Mouse (Mus musculus) neural tube, embryonic 14.5 days (tissue): Measurements from ENCODE around the gene Nsun5. TPM values are rescaled to one million over a fixed set of nuclear protein-coding genes. Genes with fewer than 3 reads are reported as not detected.

Source experiments
- ATAC-seq: fragments of 200-750 bp; cut with Nextera tagmentation; 2 replicates; pipeline ENCODE4 v1.8.0; 2017; ENCODE audit warnings: low read depth, mild to moderate bottlenecking, moderate TSS enrichment, moderate library complexity
- H3K27ac ChIP-seq: fragments of 300-500 bp; sonication (generic); 2 replicates; pipeline ENCODE4 v1.5.1; 2014; ENCODE audit warnings: low read depth, mild to moderate bottlenecking, control low read depth, low read length, moderate library complexity, mixed read lengths
- H3K27me3 ChIP-seq: fragments of 300-500 bp; sonication (generic); 2 replicates; pipeline ENCODE4 v1.6.1; 2014; ENCODE audit warnings: low read length; ENCODE audit not compliant: control insufficient read depth, insufficient read depth
- H3K36me3 ChIP-seq: fragments of 300-500 bp; sonication (generic); 2 replicates; pipeline ENCODE4 v1.6.1; 2014; ENCODE audit warnings: low read length, mixed read lengths; ENCODE audit not compliant: control insufficient read depth, insufficient read depth
- H3K4me1 ChIP-seq: fragments of 300-500 bp; sonication (generic); 2 replicates; pipeline ENCODE4 v1.6.1; 2014; ENCODE audit warnings: low read length; ENCODE audit not compliant: control insufficient read depth, insufficient read depth
- H3K4me2 ChIP-seq: fragments of 300-500 bp; sonication (generic); 2 replicates; pipeline ENCODE4 v1.6.1; 2014; ENCODE audit warnings: mild to moderate bottlenecking, low read depth, low read length, control low read depth
- H3K4me3 ChIP-seq: fragments of 300-500 bp; sonication (generic); 2 replicates; pipeline ENCODE4 v1.5.1; 2014; ENCODE audit warnings: low read depth, low read length, control low read depth, mixed read lengths
- H3K9ac ChIP-seq: fragments of 300-500 bp; sonication (generic); replicated peaks from 2 replicates; pipeline ENCODE4 v1.6.1; 2014; ENCODE audit warnings: low read depth, mild to moderate bottlenecking, control low read depth, low read length, mixed read lengths
- H3K9me3 ChIP-seq: fragments of 300-500 bp; sonication (generic); 2 replicates; pipeline ENCODE4 v1.6.1; 2016; ENCODE audit warnings: low read length; ENCODE audit not compliant: control insufficient read depth
- WGBS: fragments of 180-500 bp; shearing (Covaris S2); extraction: QIAGEN DNeasy Blood & Tissue Kit; methylation state at CpG from one replicate; pipeline ENCODE4 v1.1.7; 2014; 5-methylcytosine and 5-hydroxymethylcytosine counted together
- polyA plus RNA-seq: library from polyadenylated mRNA; unstranded; fragments of >200 nt; fragmentation: Nextera tagmentation; extraction: Ambion mirVana; gene quantifications from 2 replicates; pipeline ENCODE4 v1.2.1, GENCODE M21; 2014

Gene Nsun5
- polyA plus RNA-seq, 1 experiment from 2014 or later = 22.8 TPM

DNA sequence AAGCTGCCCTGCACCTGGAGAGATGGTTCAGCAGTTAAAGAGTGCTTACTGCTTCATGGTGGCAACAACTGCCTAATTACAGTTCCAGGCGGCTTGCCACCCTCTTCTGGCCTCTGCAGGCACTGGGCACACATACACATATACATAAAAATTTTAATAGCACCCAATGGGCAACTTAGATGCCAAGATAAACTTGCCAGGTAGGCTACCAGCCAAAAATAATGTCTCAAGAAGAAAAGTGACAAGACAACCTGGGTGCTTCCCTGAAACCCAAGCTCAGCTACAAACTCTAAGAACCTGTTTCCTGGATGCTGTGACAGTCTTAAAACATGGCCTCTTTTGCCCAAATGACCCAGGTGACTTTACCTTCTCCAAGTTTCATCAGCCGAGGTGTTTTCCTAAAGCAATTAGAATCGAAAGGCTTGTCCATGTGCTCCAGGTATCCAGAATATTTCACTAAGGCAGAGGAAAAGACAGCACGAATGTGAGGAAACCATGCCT is 22.2 kb upstream of the Nsun5 start:
- H3K9ac ChIP-seq = no peak overlapping the region
- no peaks in the 10 kb centered on the region for H3K27me3 ChIP-seq
- H3K9me3 ChIP-seq = no peaks in the 10 kb centered on the region; the same call in 1 of the 2 replicates
- H3K4me2 ChIP-seq = no peak overlapping the region
- 72% methylated on average over 4 of the region's 4 CpGs for WGBS
- ATAC-seq = no peak
- H3K4me3 ChIP-seq = no peak overlapping the region
- H3K36me3 ChIP-seq = no peaks in the 10 kb centered on the region
- H3K27ac ChIP-seq = no peak overlapping the region
- H3K4me1 ChIP-seq = no peaks in the 10 kb centered on the region

DNA sequence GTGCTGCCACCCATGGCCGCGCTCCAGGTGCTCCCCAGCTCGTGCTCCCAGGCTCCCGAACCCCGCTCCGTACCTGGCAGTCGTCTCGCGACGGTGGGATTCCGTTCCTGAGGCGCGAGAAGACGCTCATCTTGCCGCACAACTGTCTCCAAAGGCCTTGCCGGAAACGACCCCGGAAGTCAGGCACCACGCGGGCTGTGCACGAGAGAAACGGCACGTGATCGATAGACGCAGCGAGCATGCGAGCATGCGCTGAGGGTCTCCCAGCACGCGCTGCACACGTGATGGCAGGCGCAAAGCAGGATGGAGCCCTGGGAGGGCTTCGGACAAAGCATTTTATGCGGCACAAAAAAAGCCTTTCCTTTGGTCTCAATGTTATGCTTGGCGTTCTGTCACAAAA is 19.9 kb upstream of the Nsun5 start, which contains the start of gene Fkbp6:
Gene Fkbp6 (minus strand): TSS at position 183 of the 400 bp plus-strand sequence.
- WGBS = 90% methylated on average over 35 of the region's 35 CpGs
- no peak for ATAC-seq
- Histone ChIP-seq H3K4me1 (no peaks in the 10 kb centered on the region), H3K9me3 (no peaks in the 10 kb centered on the region; the same call in 1 of the 2 replicates), H3K9ac (no peak within 1 kb of the TSS), H3K4me2 (no peak within 1 kb of the TSS), H3K4me3 (no peak within 1 kb of the TSS), H3K27ac (no peak within 1 kb of the TSS), H3K27me3 (no peaks in the 10 kb centered on the region), H3K36me3 (no peaks in the 10 kb centered on the region)

DNA sequence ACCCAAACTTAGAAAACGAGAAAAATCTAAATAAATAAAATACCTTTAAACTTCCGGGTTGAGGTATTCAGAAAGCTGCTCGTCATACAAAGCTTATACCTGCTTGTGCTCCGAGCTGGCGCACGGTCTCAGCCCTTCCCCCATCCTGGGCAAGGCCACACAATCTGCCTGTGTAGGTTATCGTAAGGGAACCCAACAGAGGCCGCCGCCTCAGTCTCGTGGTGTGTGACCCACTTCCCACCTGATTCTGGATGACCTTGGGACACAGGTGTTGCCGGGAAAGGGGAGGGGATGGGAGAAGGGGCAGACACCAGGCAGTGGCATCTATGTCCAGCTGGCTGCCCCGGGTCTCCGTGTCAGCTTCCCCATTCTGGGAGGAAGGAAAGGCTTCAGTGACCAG is 18.1 kb upstream of the Nsun5 start:
- Histone ChIP-seq H3K4me2 (no peak overlapping the region), H3K9ac (no peak overlapping the region), H3K9me3 (no peaks in the 10 kb centered on the region; the same call in 1 of the 2 replicates), H3K27me3 (no peaks in the 10 kb centered on the region), H3K4me3 (no peak overlapping the region), H3K27ac (no peak overlapping the region), H3K4me1 (no peaks in the 10 kb centered on the region), H3K36me3 (no peaks in the 10 kb centered on the region)
- ATAC-seq = no peak
- WGBS = 86% methylated on average over 13 of the region's 13 CpGs

DNA sequence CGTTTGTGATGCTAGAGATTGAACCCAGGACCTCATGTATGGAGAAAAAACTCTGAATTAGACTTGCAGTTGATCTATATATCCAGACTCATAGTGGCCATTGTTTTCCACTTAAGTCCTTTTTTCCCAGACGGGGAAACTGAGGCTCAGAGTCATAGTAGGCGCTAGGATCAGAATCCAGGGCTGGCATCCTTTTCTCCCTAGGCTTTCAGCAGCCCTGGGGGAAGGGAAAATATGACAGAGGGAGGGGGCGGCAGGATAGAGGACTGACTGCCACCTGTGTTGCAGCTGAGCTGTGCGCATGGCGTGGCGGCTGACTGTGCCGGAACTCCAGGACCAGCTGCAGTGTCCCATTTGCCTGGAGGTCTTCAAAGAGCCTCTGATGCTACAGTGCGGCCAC is 16.8 kb upstream of the Nsun5 start, which contains the start of gene Trim50:
Gene Trim50 (plus strand): TSS at position 301 of the 400 bp plus-strand sequence.
- Histone ChIP-seq H3K9ac (no peak within 1 kb of the TSS), H3K36me3 (no peaks in the 10 kb centered on the region), H3K27me3 (no peaks in the 10 kb centered on the region), H3K4me2 (no peak within 1 kb of the TSS), H3K4me1 (no peaks in the 10 kb centered on the region), H3K27ac (no peak within 1 kb of the TSS), H3K9me3 (no peaks in the 10 kb centered on the region; the same call in 1 of the 2 replicates), H3K4me3 (no peak within 1 kb of the TSS)
- 62% methylated on average over 9 of the region's 9 CpGs for WGBS
- ATAC-seq = no peak

DNA sequence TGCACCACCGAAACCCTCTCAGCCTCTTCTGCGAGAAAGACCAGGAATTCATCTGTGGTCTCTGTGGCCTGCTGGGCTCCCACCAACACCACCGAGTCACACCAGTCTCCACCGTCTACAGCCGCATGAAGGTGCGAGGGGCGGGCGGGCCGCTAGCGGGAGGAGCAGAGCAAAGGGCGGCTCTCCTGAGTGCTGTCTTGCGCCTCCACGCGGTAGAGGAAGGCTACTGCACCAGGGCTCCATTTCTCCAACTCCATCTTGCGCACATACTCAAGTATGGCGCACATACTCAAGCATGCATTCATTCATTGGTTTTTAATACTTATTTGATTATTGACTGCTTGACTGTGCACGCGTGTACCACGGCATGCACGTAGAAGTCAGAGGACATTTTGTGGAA is 16.2 kb upstream of the Nsun5 start:
- Histone ChIP-seq H3K4me2 (no peak overlapping the region), H3K27me3 (no peaks in the 10 kb centered on the region), H3K4me1 (no peaks in the 10 kb centered on the region), H3K27ac (no peak overlapping the region), H3K4me3 (no peak overlapping the region), H3K9ac (no peak overlapping the region), H3K36me3 (no peaks in the 10 kb centered on the region), H3K9me3 (no peaks in the 10 kb centered on the region; the same call in 1 of the 2 replicates)
- 16% methylated on average over 20 of the region's 20 CpGs for WGBS
- ATAC-seq = no peak

DNA sequence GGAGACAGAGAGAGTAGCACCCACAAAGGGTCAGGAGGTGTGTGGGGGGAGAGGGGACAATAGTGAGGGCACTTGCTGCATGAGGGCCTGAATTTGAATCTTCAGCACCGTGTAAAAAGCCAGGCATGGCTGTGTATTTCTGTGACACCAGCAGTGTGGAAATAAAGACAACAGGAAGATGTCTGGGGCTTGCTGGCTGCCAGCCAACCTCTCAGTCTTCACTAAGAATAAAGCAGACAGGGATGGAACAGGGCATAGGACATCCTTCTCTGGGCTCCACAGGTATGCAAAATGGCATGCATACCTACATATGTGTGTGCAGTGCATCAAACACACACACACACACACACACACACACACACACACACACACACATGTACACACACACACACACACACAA is 13.7 kb upstream of the Nsun5 start:
- Histone ChIP-seq H3K4me3 (no peak overlapping the region), H3K4me2 (no peak overlapping the region), H3K36me3 (no peaks in the 10 kb centered on the region), H3K27me3 (no peaks in the 10 kb centered on the region), H3K9me3 (no peaks in the 10 kb centered on the region), H3K9ac (no peak overlapping the region), H3K27ac (no peak overlapping the region), H3K4me1 (no peaks in the 10 kb centered on the region)
- 41% methylated on average over 1 of the region's 1 CpGs for WGBS
- ATAC-seq = no peak

DNA sequence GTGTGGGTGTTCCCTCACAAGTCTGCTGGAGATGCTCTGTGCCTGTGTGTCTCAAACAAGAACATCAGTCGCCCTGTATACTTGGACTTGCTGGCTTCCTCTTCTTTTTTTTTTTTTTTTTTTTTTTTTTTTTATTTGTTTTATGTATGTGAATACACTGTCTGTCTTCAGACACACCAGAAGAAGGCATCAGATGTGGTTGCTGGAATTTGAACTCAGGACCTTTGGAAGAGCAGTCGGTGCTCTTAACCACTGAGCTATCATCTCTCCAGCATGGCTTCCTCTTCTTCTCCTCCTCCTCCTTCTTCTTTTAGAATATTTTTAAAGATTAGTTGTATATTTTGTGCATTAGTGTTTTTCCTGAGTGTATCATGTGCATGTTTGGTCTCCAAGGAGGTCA is 12.2 kb upstream of the Nsun5 start:
- H3K9me3 ChIP-seq = no peaks in the 10 kb centered on the region
- H3K4me1 ChIP-seq = no peaks in the 10 kb centered on the region
- H3K4me2 ChIP-seq = no peak overlapping the region
- no peak overlapping the region for H3K27ac ChIP-seq
- no peaks in the 10 kb centered on the region for H3K27me3 ChIP-seq
- H3K4me3 ChIP-seq = no peak overlapping the region
- no peak for ATAC-seq
- no peaks in the 10 kb centered on the region for H3K36me3 ChIP-seq
- WGBS = 89% methylated on average over 2 of the region's 2 CpGs
- no peak overlapping the region for H3K9ac ChIP-seq

DNA sequence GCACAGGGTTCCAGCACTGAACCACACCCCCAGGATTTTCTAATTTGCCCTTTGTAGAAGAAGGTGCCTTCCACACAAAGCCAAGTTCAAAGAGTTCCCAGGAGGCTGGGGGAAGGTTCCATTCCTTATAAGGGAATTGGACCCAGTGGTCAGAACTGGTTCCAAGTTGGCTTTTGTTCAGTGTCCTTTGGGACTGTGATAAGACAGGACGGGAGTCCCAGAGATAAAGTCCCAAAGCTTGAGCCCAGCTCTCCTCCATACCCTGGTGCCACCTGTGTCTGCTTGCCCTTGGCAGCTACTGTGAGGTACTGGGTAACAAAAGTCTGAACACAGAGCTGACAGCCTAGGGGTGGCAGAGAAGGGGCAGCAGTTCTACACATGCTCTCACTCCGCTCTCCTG is 10.0 kb upstream of the Nsun5 start:
- no peak overlapping the region for H3K9ac ChIP-seq
- no peaks in the 10 kb centered on the region for H3K36me3 ChIP-seq
- 93% methylated on average over 2 of the region's 2 CpGs for WGBS
- no peaks in the 10 kb centered on the region for H3K9me3 ChIP-seq
- no peak for ATAC-seq
- H3K27me3 ChIP-seq = no peaks in the 10 kb centered on the region
- H3K4me2 ChIP-seq = no peak overlapping the region
- no peaks in the 10 kb centered on the region for H3K4me1 ChIP-seq
- H3K4me3 ChIP-seq = no peak overlapping the region
- H3K27ac ChIP-seq = no peak overlapping the region

DNA sequence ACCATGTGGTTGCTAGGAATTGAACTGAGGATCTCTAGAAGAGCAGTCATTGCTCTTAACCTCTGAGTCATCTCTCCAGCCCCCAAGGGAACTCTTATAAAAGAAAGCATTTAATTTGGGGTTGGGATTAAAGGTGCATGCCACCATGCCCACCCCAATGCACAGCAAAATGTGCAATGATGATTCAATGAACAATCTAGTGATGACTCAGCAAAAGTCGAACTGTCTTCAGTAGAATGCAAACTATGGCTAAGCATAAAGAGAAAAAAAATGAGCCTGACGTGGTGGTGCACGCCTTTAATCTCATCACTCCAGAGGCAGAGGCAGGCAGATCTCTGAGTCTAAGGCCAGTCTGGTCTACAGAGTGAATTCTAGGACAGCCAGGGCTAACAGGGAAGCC is 7.2 kb upstream of the Nsun5 start:
- no peak for ATAC-seq
- no peak overlapping the region for H3K9ac ChIP-seq
- H3K27me3 ChIP-seq = no peaks in the 10 kb centered on the region
- no peaks in the 10 kb centered on the region for H3K9me3 ChIP-seq
- 94% methylated on average over 3 of the region's 3 CpGs for WGBS
- H3K27ac ChIP-seq = no peak overlapping the region
- no peaks in the 10 kb centered on the region for H3K36me3 ChIP-seq
- no peaks in the 10 kb centered on the region for H3K4me1 ChIP-seq
- no peak overlapping the region for H3K4me2 ChIP-seq
- no peak overlapping the region for H3K4me3 ChIP-seq
